Mouse (Mus musculus) embryo, embryonic 10.5 days (tissue): ENCODE measurements at regions not wholly inside any gene's neighbourhood (a gene's known extent, or its start where the extent isn't known, plus 50 kb on each side); places are given as distances from the start of the nearest gene placed in this dataset.

Experiments
- DNase-seq: peaks from one replicate; pipeline ENCODE4 v3.0.0-alpha.2; 2015; ENCODE audit warnings: low spot score

- DNase-seq = peak; percentile 76
These were observed 180.0 kb downstream of the Gm12728 start for GRCm38 (mm10) chr4:105969628-105970027.

GRCm38 (mm10) chr4:105970056-105970455 is 180.4 kb downstream of the Gm12728 start:
- no peak for DNase-seq

- no peak for DNase-seq
These were observed 183.1 kb downstream of the Gm12728 start for GRCm38 (mm10) chr4:105972736-105973135.

- no peak for DNase-seq
These were observed 184.2 kb downstream of the Gm12728 start for GRCm38 (mm10) chr4:105973769-105974397.

GRCm38 (mm10) chr4:105974948-105975347 is 185.3 kb downstream of the Gm12728 start:
- no peak for DNase-seq

GRCm38 (mm10) chr4:105979048-105979447 is 189.4 kb downstream of the Gm12728 start:
- DNase-seq = no peak

GRCm38 (mm10) chr4:105983018-105983417 is 193.3 kb downstream of the Gm12728 start:
- no peak for DNase-seq

- no peak for DNase-seq
These were observed 198.4 kb downstream of the Gm12728 start for GRCm38 (mm10) chr4:105987963-105988602.

GRCm38 (mm10) chr4:105992581-105993127 is 203.0 kb downstream of the Gm12728 start:
- DNase-seq = no peak

- peak; percentile 13 for DNase-seq
These were observed 204.7 kb downstream of the Gm12728 start for GRCm38 (mm10) chr4:105994390-105994798.

- DNase-seq = no peak
These were observed 206.4 kb downstream of the Gm12728 start for GRCm38 (mm10) chr4:105996060-105996459.

- no peak for DNase-seq
These were observed 207.4 kb downstream of the Gm12728 start for GRCm38 (mm10) chr4:105996893-105997630.

GRCm38 (mm10) chr4:106002516-106002915 is 212.8 kb downstream of the Gm12728 start:
- DNase-seq = no peak

GRCm38 (mm10) chr4:106005936-106006335 is 216.3 kb downstream of the Gm12728 start:
- no peak for DNase-seq

GRCm38 (mm10) chr4:106007334-106008190 is 217.9 kb downstream of the Gm12728 start:
- DNase-seq = no peak

GRCm38 (mm10) chr4:106017065-106017646 is 227.5 kb downstream of the Gm12728 start:
- no peak for DNase-seq

GRCm38 (mm10) chr4:106018936-106019335 is 229.3 kb downstream of the Gm12728 start:
- no peak for DNase-seq

- DNase-seq = no peak
These were observed 230.7 kb downstream of the Gm12728 start for GRCm38 (mm10) chr4:106020338-106020737.

- DNase-seq = no peak
These were observed 234.9 kb downstream of the Gm12728 start for GRCm38 (mm10) chr4:106024591-106024990.

GRCm38 (mm10) chr4:106025966-106026637 is 236.4 kb downstream of the Gm12728 start:
- DNase-seq = peak; percentile 60

GRCm38 (mm10) chr4:106040376-106040775 is 250.7 kb downstream of the Gm12728 start:
- peak; percentile 28 for DNase-seq
